Mouse (Mus musculus) frontal cortex, postnatal 14 days (tissue): ENCODE results near the gene Gal3st2c.
"Not testable (repeated sequence)": the region's sequence is repeated elsewhere in the genome, so short reads cannot be mapped to it uniquely, and the experiment has no call there.

Experiments
- DNase-seq, 2 experiments: peaks; one replicate each; pipeline ENCODE4 v3.0.0; 2022; ENCODE audit warnings: low spot score in 2 of 2

The Gal3st2c gene

DNA sequence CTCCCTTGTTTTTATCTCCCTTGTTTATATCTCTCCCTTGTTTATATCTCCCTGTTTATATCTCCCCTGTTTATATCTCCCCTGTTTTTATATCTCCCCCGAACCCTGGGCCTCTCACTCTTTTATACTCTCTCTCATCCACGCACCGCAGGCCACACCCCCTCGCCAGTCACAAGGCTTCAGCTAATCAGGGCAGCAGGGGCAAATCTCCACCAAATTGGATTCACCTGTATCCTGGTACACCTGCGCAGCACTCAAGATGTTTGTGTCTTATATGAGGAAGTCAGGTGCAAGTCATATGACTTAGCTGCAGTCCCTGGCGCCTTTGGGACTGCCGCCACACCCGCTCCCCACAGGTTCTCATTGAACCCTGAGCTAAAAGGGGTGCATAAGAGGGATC is at the start of gene Gal3st2c:
Gal3st2c (plus strand) TSS at position 301 of the 400 bp plus-strand sequence.
- DNase-seq: not testable (repeated sequence)

DNA sequence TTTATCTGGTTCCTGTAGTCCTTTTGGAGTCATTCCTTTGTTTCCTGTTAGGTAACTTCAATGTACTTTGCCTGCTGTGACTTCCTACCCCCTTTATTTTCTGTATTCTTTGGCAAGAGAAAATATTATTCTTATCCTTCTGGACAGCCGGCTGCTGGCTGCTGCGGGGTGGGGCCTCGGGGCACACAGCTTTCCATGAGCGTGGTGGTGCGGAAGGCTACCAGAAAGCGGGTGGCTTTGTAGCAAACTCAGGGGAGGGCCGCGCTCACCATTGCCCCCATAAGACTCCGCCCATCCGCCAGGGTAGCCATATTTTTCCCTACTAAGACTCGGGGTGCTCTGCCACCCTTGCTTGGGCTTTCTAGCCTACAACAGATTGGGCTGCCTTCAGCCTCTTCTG is 41.2 kb upstream of the Gal3st2c start:
- not testable (repeated sequence) for DNase-seq

DNA sequence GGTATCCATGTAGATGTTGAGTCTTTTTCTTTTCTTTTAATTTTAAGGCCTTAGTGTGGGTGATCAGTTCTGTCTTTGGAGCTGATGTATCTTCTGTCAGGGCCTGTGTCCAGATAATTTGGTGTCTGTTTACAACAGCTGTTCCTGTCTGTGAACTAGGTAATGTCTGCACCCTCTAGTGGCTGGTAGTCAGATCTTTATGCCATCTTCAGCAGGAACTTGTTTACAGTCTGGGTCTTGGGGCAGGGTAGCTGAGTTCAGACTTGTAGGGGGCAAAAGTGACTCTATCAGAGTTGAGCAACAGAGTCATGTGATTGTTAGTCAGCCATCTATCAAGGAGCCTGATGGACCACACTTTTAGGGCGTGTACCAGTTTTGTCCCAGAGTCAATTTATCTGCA is 23.8 kb upstream of the Gal3st2c start:
- DNase-seq: not testable (repeated sequence)

DNA sequence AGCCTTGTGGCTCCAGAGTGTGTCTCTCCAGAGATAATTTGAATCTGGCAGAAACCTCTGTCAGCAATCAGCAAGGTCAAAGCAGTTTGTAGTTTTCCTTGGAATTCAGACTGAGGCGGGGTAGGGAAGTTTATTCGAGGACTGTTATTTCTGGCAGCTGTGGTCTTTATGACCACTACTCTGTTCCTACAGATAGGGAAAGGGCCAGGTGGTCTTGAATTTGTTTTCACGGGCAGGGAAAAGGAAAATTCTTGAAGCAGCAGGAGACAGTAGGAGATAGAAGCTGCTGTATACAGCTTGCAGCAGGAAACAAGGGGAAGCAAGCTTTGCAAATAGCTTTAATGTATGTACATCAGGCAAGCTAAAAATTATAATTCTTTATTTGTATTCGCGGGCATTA is 19.9 kb upstream of the Gal3st2c start:
- DNase-seq: not testable (repeated sequence)

DNA sequence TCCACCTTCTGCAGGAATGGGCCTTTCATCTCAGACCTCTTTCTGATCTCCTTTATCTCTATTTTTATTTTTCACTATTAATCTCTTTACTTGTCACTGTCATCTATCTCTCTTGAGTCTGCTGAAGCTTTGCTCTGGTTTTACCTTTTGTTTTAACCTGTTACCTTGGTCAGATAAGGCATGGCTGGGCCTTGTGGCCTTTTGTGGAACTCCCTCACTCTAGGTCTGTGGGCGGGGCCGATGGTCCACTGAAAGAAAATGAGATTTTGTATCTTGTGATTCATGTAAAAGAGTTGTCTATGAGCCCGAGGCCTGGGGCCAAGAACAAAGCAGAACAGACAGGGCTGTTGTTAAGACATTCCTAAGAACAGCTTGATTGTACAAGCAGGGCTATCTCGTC is 19.5 kb upstream of the Gal3st2c start:
- DNase-seq: not testable (repeated sequence)

DNA sequence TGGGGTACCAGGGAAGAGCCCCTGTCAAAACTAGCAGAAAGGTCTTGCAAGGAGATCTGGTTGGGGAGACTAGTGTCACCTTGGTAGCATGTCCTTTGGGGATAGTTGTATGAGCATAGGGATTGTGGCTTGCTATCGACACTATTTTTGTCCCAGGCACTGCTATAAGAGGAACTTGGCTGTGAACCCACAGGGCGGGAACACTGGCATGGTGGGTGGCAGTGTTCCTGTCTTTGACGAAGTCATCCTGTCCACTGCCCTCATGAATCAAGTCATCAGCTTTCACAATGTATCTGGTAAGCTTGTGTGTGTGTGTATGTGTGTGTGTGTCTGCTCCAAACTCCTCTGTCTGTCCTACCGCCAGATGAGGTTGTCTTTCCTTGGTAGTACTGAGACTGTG is 14.5 kb upstream of the Gal3st2c start:
- not testable (repeated sequence) for DNase-seq

DNA sequence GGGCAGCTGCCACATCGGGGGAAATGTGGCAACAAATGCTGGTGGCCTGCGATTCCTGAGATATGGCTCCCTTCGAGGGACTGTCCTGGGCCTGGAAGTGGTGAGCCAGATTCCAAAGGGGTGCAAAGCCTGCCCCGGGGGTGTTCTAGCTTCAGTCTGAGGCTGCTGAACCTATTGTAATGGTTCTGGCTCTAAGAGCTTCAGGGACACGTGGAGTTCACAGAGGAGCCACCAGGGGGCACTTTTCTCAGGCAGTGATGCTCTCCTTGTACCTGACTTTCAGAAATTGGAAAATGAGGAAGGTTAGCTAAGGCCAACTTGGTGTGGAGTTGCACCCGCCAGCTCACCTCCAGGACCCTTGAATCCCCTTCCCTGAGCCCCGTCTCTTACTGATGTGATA is 12.0 kb upstream of the Gal3st2c start:
- DNase-seq: not testable (repeated sequence)

DNA sequence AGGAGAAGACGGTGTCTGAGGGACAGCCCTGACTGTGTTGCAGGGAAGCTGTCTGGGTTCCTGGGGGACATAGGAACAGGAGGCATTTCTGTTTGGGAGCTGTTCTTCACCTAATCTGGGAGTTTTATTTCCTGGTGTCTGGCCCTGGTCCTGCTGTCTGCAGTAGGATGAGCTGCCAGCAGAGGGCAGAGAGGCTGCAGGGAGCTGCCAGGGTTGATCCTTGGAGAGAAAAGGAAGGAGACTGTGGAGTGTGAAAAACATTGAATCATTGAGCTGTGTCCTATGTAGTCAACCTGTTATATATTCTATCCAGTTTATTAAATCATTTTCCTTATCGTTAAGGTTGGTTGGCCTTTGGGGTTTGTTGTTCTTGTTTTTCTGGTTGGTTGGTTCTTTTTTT is 9.4 kb upstream of the Gal3st2c start:
- not testable (repeated sequence) for DNase-seq

DNA sequence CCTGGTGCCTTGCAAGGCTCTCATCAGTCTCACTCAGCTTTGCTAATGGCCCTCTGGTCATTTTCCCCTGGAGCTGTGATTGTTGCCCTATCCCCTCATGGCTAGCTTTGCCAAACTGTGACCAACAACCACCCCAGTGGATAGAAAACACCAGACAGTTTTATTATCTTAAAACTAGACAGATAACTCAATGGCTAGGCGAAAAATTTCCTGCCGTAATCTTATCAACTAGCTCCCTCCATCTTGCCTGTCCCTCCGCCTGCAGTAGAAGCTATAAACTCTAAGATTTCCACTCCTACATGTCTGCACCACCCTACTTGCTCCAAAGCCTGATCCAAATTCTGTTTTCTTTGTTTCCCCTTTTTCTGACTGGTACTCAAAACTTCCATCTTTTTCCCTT is 4.1 kb upstream of the Gal3st2c start:
- no peak for DNase-seq

DNA sequence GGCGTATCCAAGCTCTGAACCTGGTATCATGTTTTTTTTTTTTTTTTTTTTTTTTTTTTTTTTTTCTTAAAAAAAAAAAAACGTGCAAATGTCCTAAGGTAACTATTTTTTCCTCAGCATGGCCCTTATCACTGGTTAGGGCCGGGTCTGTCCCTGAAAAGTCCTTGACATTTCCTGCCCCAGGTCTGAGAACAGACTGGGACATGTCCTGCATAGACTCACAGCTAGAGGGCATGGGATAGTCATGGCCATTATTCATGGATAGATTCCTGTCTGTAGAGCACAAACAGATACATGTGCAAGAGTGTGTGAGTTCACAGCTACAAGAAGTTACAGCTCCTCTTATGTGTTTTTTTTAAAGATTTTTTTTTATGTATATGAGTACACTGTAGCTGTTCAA is 1.5 kb upstream of the Gal3st2c start:
- DNase-seq: no peak

DNA sequence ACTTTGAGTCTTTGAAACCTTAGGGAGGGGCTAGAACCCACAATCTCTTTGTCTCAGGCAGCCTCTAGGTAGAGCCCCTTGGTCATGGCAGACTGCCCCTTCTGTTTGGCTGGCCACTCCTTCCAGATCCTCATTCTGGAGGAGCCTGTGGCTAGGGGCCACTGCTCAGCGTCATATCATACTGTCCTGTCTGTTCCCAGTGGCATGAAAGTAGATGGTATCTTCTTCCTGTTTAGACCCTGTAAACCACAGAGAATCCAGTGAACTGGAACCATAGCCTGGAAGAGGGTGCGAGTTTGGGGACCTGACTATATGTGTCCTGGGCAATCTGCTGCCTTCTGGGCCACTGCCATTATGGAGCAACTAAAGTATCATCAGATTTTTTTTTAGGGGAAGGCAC is 759 bp downstream of the Gal3st2c start:
- not testable (repeated sequence) for DNase-seq

DNA sequence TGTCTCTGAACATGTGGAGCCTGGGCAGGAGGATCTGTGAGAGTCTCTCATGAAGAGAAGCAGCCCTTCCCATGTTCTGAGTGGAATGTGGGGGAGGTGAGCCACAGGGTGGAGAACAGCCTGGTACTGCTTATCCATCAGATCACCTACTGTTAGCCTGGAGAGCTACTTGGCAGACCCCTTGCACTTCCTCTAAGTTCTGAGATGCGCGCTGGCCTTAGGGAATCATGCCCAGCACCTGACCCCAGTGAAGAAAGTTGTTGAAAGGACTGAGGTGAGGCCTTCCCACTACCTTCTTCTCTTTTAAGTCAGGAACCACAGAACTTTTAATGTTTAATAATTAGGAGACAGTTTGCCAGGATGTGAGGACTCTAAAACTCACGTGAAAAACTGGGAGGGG is 1.2 kb downstream of the Gal3st2c start:
- not testable (repeated sequence) for DNase-seq

DNA sequence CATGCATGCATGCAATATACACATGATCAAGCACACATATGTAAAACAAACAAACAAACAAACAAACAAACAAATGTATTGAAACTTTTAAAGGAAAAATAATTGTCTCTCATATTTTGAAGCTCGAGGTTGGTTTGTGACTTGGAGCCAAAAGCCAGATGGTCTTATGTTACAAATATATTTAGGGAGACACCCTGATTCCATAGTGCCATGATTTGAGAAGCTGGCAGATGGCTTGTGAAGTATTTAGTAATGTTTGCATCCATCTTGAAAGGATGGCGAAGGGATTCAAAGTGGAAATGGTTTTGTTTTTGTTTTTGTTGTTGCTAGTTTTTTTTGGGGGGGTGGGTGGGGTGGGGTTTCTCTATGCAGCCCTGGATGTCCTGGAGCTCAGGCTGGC is 10.7 kb downstream of the Gal3st2c start:
- no peak for DNase-seq

DNA sequence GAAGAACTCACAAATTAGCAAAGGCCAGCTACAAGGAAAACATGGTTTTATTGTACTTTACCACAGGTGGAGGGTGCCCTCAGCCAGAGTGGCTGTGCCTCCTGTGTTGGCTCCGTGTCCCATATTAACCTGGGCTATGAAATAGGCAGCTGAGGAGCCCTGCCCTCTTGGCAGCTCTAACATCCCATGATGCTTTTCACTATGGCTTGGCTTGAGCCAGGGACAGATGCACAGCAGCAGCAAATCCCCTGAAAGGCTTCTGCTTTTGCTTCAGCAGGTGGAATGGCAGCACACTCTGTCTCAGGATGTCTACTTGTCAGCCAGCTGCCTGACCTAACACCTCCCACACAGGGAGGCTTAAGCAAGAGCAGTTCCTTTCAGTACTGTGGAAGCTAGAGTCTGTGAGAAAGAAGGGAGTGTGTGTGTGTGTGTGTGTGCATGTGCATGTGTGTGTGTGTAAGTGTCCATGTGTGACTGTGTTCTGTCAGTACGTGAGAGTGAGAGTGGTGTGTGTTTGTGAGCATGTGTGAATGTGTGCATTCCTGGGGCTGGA is 15.7 kb downstream of the Gal3st2c start:
- DNase-seq: not testable (repeated sequence)

DNA sequence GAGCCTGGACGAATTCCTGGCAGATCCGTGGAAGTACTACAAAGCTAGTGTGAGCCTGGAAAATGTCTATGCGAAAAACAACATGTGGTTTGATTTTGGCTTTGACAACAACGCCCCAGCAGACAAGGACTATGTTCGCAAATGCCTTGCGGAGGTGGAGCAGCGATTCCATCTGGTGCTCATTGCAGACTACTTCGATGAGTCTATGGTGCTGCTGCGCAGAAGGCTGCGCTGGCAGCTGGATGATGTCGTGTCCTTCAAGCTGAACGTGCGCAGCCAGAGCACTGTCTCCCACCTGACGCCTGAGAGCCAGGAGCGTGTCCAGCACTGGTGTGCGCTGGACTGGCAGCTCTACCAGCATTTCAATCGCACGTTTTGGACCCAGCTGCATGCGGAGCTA is 18.5 kb downstream of the Gal3st2c start:
- peak; percentile 51 to 72 for DNase-seq

DNA sequence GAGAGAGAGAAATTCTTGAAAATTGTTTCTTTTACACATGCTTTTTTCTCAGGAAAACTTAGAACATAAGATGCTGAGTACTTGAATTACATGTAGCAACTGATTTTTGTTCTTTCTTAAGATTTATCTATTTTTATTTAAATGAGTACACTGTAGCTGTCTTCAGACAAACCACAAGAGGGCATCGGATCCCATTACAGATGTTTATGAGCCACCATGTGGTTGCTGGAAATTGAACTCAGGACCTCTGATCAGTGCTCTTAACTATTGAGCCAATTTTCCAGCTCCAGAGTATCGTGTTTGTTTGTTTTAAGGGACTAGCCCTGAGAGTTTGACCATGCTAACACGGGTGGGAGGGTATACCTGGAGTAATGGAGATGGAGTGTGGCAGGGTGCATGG is 21.3 kb downstream of the Gal3st2c start:
- no peak for DNase-seq

DNA sequence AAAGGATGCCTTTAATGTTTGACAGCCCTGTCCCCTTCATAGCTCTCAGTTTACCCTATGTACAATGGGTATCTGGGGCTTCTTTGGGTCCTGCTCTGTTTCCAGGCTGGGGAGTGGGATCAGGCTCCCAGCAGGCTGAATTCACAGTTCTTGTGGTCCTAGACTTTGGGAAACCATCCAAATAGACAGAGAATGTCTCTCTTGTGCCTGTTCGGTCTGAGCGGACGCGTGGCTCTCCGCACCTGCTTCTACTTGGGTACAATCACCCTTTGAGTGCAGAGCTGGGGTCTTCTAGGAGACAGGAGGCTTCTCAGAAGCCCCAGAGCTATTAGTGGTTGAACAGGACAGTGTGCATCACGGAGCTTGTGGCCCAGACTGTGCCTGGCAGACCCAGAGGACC is 29.8 kb downstream of the Gal3st2c start, which contains the start of gene Neu4:
Neu4 (plus strand) TSS at position 301 of the 400 bp plus-strand sequence.
- DNase-seq: no peak

DNA sequence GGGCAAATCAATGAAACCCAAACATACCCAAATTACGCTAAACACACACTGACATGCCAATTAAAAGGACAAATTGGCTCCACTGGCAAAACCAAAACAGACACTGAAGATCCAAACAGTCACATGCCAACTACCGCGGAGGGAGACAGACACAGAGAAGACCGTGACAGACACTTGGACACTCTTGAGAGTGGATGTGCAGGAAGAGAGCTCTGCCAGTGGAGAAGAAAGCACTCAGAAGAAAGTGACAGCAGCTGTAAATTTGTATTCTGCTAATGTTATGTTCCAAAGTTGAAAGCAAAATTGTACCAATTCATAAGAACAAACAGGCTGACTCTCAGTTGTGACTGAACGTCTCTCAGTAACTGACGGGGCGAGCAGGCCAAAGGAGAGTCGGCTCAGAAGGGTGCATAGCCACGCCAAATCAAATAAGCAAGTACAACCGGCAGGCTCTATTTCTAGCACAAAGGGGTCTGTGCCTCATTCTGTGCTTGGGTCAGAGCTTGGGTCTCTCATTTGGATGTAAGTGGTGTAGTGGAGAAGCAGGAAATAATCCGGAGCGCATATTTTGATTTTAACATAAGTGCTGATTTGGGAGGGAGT is 37.3 kb downstream of the Gal3st2c start:
- no peak for DNase-seq

DNA sequence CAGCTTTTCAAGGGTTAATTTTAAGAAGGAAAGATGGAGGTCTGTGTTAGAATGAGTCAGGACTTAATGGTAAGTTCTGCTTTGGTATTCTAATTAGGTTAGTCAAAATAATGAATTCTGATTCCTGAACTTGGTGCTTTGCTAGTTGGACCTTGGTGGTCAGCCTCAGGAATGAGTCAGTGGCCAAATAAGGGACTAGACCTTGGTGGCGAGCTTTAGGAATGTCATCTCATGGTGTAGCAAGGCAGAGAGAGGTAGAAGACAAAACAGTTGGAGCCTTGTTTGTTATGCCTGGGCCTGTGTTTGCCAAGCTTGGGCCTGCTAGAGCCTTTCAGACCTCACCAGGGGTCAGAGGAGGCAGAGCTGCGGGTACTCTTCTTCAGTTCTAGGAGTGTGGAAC is 38.4 kb downstream of the Gal3st2c start:
- DNase-seq: no peak

DNA sequence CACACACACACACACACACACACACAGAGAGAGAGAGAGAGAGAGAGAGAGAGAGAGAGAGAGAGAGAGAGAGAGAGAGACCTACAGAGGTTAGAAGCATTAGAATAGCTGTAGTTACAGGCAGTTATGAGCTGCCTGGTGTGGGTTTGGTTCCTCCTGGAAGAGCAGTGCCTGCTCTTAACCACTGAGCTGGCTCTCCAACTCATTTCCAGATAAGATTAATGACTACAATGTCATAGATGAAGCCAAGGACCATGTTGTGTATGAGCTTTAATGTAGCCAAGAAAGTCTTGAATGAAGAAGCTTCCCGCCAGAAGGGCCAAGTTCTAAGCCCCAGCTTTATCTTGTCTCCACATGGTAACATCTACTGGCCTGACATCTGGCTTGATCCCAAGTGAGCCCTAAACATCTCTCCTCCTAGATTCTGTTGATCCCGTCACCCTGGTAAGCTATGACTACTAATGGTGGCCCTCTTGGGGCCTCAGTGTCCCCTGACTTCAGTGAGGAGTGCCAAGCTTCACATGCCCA is 42.8 kb downstream of the Gal3st2c start:
- DNase-seq: no peak

DNA sequence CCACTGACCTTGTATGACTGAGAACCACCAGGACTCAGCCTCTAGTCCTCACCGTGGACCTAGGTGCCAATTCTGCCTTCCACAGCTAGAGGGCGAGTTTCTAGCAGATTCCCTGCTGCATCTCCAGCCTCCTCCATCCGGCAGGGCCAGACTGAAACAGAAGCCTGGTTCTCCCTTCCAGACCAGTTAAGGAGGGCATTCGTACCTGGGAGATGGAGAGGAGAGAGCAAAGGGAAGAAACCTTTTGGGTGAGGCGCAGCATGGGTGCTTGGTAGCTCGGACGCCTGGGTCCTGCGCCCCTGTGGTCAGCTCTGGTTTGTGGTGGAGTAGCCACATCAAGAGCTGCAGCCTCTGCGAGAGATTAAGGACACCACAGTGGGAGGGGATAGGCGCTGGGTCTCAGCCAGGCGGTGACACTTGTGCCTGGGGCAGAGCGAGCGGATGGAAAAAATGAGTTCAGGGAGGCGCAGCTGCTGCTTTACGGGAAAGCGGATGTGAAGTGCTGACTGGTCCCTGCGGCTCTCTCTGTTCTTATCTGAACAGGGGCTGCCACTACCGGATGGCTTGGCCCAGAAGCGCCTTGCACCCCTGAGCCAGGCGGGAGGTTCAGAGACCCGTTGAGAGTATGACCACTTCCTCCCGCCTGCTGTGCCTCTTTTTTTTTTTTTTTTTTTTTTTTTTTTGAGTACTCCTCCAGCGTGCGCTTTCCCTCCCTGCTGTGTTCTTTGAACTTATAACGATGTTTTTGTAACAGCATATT is 44.9 kb downstream of the Gal3st2c start:
- peak; percentile 74 to 79 for DNase-seq

DNA sequence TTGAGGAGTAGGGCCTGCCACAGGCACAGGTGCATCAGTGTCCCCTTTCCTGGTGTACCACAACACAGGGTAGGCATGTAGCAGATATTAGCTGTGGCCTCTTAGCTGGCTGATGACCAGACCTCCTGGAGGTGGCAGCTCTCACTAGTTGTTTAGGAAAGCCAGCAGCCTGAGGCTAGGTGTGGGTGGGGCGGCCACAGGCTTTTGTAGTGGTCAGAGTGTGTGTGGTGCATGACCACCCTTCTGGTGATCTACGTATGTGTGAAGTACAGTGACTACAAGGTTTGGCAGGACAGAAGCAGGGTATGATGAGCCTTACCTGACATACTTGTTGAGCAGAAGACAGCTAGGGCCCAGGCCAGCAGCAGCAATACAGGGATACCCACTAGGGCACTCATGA is 50.1 kb downstream of the Gal3st2c start:
- DNase-seq: no peak

DNA sequence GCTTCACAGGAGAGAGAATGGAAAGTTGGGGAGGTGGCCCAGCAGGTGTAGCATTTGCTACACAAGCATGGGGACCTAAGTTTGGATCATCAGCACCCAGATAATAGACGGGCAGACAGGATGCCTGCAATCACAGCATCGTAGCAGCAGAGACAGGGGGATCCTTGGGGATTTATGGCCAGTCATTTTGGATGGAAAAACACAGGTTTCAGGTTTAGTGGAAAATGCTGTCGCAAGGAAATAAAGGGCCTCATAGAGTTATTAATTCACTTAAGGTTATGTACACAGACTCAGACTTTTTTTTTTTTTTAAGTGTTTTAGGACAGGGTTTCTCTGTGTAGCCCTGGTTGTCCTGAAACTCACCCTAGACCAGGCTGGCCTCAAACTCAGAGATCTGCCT is 55.2 kb downstream of the Gal3st2c start:
- no peak for DNase-seq
